Mouse (Mus musculus) embryonic facial prominence, embryonic 15.5 days (tissue): ENCODE measurements around the gene Fuk. TPM values are rescaled to one million over a fixed set of nuclear protein-coding genes. Genes with fewer than 3 reads are reported as not detected.

Experiments used
- ATAC-seq: fragments of 200-750 bp; cut with Nextera tagmentation; 2 replicates; pipeline ENCODE4 v1.8.0; 2017; ENCODE audit warnings: low read depth, moderate TSS enrichment; ENCODE audit not compliant: insufficient number of reproducible peaks, low FRiP score, low TSS enrichment
- H3K27ac ChIP-seq: fragments of 300-500 bp; sonication (generic); replicated peaks from 2 replicates; pipeline ENCODE4 v1.5.1; 2015; ENCODE audit warnings: mild to moderate bottlenecking, inconsistent platforms
- H3K27me3 ChIP-seq: fragments of 300-500 bp; sonication (generic); 2 replicates; pipeline ENCODE4 v1.6.1; 2015; ENCODE audit warnings: inconsistent platforms
- H3K36me3 ChIP-seq: fragments of 300-500 bp; sonication (generic); 2 replicates; pipeline ENCODE4 v1.6.1; 2015; ENCODE audit warnings: mild to moderate bottlenecking, inconsistent platforms
- H3K4me1 ChIP-seq: fragments of 300-500 bp; sonication (generic); 2 replicates; pipeline ENCODE4 v1.6.1; 2015; ENCODE audit warnings: inconsistent platforms
- H3K4me2 ChIP-seq: fragments of 300-500 bp; sonication (generic); replicated peaks from 2 replicates; pipeline ENCODE4 v1.6.1; 2015; ENCODE audit warnings: mild to moderate bottlenecking, inconsistent platforms
- H3K4me3 ChIP-seq: fragments of 300-500 bp; sonication (generic); replicated peaks from 2 replicates; pipeline ENCODE4 v1.5.1; 2015; ENCODE audit warnings: mild to moderate bottlenecking, inconsistent platforms
- H3K9ac ChIP-seq: fragments of 300-500 bp; sonication (generic); 2 replicates; pipeline ENCODE4 v1.6.1; 2015; ENCODE audit warnings: inconsistent platforms
- H3K9me3 ChIP-seq: fragments of 300-500 bp; sonication (generic); replicated peaks from 2 replicates; pipeline ENCODE4 v1.6.1; 2016; ENCODE audit warnings: inconsistent platforms
- WGBS: fragments of 180-500 bp; shearing (Covaris S2); methylation state at CpG from one replicate; pipeline ENCODE4 v1.1.7; 2015; 5-methylcytosine and 5-hydroxymethylcytosine counted together
- polyA plus RNA-seq: library from polyadenylated mRNA; unstranded; fragments of >200 nt; fragmentation: Nextera tagmentation; extraction: Ambion mirVana; gene quantifications from 2 replicates; pipeline ENCODE4 v1.2.1, GENCODE M21; 2015

Gene Fuk
- polyA plus RNA-seq, 1 experiment from 2014 or later, result 11.7 TPM

- Histone ChIP-seq H3K36me3 (peaks cover 60% of the 10 kb centered on the region), H3K4me3 (no peak overlapping the region), H3K27me3 (no peaks in the 10 kb centered on the region), H3K27ac (no peak overlapping the region), H3K4me2 (no peak overlapping the region), H3K9ac (no peak overlapping the region), H3K9me3 (no peaks in the 10 kb centered on the region), H3K4me1 (peaks cover 13% of the 10 kb centered on the region)
- WGBS, result 44% methylated on average over 5 of the region's 5 CpGs
- ATAC-seq, result no peak
Observed at GRCm38 (mm10) chr8:110843207-110843606, 59.1 kb downstream of the Fuk start.

- H3K36me3 ChIP-seq, result peaks cover 71% of the 10 kb centered on the region
- no peak overlapping the region for H3K27ac ChIP-seq
- no peak overlapping the region for H3K4me2 ChIP-seq
- H3K4me3 ChIP-seq, result no peak overlapping the region
- peaks cover 6% of the 10 kb centered on the region; the same call in 1 of the 2 replicates for H3K4me1 ChIP-seq
- no peaks in the 10 kb centered on the region for H3K9me3 ChIP-seq
- no peak overlapping the region for H3K9ac ChIP-seq
- no peak for ATAC-seq
- 93% methylated on average over 3 of the region's 3 CpGs for WGBS
- no peaks in the 10 kb centered on the region for H3K27me3 ChIP-seq
Observed at GRCm38 (mm10) chr8:110842012-110842574, 60.2 kb downstream of the Fuk start.

Other genes with a start within 250 kb of the Fuk start
- gene Mtss1l, start 181.0 kb downstream of the Fuk start, polyA plus RNA-seq, result 13.8 and 15.8 TPM in 2 replicates
- gene Il34, start 96.6 kb downstream of the Fuk start, polyA plus RNA-seq, result 4.9 and 5.3 TPM in 2 replicates
- gene Cog4, start 55.9 kb downstream of the Fuk start, polyA plus RNA-seq, result 76.1 and 79.9 TPM in 2 replicates
- gene Sf3b3, start 55.7 kb downstream of the Fuk start, polyA plus RNA-seq, result 128 and 130 TPM in 2 replicates
- gene St3gal2, start 17.4 kb upstream of the Fuk start, polyA plus RNA-seq, result 32.6 and 34.8 TPM in 2 replicates
- 13.7 and 15.7 TPM in 2 replicates for gene Ddx19a, start 95.3 kb upstream of the Fuk start, polyA plus RNA-seq
- gene Ddx19b, start 129.3 kb upstream of the Fuk start, polyA plus RNA-seq, result 5.3 and 6.0 TPM in 2 replicates
- 46.8 and 58.1 TPM in 2 replicates for gene Aars, start 130.7 kb upstream of the Fuk start, polyA plus RNA-seq
- gene Exosc6, start 153.9 kb upstream of the Fuk start, polyA plus RNA-seq, result 16.4 and 17.3 TPM in 2 replicates
- 0.09 TPM in 1 of 2 replicates, not detected in the other for gene Clec18a, start 189.9 kb upstream of the Fuk start, polyA plus RNA-seq
- 8.9 and 9.7 TPM in 2 replicates for gene Pdpr, start 192.1 kb upstream of the Fuk start, polyA plus RNA-seq